Mouse (Mus musculus) heart, postnatal 4 days (tissue): ENCODE results near the gene Bpifc. TPM values are rescaled to one million over a fixed set of nuclear protein-coding genes. Genes with fewer than 3 reads are reported as not detected.
"Not testable (repeated sequence)": the region's sequence is repeated elsewhere in the genome, so short reads cannot be mapped to it uniquely, and the experiment has no call there.

Experiments
- DNase-seq: peaks from one replicate; pipeline ENCODE4 v3.0.0; 2021
- total RNA-seq, 2 experiments: library from RNA; stranded (reverse); gene quantifications; 2 replicates each; pipeline ENCODE4 v1.2.3; 2021

Gene Bpifc
- total RNA-seq: not detected

DNA sequence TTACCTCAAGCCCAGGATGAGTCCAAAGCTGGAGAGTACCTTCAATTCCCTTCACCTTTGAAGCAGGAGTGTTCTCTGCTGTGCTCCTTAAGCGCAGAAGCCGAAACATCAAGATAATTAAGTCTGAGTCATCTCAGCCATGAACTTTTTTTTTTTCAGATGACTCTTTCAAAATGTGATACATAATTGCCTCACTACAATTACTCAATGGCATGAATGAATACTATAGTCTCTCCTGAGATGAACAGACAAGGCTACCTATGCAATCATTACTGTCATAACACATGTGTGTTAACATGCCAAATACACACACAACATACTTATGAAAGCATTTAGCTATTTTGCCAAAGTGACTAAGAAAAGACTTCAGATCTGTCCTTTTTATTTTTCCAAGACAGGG, at the start of gene Bpifc:
Bpifc (minus strand) TSS at position 115 of the 400 bp plus-strand sequence.
- DNase-seq: no peak

DNA sequence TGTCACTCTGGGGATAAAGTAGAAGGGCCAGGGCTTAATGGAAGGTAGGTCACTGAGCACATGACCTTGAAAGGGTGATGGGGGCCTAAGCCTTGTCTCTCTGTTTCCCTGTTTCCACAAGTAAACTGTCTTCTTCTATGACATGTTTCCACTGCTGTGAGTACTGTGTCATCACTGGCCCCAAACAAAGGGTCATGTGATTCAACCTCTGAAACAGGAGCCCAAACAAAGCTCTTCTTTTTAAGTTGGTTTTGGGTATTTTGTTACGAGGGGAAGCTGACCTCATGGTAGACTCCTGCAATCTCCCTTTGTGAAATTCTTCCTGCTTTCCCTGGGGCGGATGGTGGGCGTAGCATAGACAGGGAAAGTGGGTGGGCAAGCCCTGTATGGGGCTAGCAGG, 48.6 kb upstream of the Bpifc start:
- DNase-seq: no peak

DNA sequence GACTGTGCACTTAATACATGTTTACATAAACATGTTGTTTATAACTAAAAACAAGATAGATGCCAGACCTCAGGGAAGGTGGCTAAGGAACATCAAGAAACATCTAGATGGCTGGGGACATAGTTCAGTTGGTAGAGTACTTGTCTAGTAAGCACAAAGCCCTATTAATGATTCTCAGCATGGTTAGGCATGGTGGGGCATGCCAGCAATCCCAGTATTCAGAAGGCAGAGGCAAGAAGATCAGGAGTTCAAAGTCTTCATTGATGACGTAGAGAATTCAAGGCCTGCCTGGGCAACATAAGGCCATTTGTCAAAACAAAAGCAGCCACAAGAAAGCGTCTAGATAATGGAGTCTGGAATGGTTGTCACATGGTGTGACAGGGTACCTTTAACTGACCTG, 46.0 kb upstream of the Bpifc start:
- no peak for DNase-seq

DNA sequence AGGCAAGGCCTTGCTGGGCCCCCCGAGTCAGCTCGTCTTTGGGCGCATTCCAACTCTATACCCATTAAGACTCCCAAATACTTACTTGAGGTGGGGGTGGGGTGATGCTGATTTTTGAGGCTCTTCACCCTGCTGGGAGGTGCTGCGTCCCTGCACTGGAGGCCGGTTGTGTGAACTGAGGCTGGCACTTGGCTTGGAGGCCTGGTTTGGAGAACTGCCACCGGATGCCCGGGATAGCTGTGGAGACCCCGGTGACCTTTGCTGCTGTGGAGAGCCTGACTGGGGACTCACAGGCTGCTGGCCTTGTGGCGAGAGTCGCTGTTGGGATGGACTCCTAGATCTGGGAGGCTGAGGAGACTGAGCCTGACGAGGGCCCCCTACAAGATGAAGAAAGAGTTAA, 45.6 kb upstream of the Bpifc start:
- DNase-seq: no peak

DNA sequence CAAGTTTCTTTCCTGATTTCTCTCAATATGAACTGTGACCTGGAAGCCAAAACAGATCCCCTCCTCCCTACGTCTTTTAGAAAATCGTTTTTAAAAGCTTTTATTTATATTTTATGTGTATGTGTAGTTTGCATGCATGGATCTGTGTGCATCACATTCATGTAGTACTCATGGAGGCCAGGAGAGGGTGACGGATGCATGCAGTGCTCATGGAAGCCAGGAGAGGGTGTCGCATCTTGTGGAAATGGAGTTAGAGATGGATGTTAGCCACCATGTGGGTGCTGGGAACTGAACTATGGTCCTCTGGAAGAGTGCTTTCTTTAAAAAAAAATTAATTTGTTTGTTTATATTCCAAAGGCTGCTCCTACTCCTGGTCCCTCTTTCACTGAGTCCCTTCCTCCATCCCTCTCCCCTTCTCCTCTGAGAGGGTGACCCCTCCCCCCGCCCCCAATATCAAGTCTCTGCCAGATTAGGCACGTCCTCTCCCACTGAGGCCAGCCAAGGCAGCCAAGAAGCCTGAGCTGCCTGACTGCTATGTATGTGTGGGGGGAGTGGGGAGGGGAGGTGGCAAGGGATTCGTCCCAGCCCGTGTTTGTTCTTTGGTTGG, 44.7 kb upstream of the Bpifc start:
- no peak for DNase-seq

DNA sequence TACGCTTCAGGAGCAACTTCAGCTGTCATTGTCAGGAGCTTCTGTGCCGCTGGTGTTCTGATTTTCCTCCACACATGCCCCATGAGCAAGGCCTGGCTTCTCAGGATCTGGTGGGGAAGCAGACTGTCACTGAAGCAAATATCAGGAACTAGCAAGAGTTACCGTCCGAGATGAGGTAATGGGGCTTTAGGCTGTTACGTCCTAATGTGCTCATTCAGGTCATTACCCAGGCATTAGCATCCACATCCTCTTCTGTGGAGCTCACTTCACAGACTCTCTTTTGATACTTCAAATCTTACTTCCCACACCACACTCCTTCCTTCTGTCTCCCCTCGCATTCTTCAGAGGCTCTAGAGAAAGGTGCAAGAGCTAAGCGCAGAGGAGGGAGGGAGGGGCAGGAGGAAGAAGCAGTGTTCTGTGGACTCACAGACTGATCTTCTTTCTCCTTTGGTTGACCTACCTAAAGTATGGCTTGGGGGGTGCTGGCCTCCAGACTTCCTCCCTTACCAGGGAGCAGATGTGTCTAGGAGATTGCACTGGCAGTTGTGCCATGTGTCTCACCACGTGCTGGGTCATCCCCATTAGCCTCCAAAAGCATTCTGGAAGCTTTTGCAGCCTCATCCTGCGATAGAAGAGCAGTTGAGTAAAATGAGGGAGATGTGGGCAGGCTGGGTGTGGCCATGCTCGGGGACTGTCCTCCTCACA, 41.3 kb upstream of the Bpifc start:
- no peak for DNase-seq

DNA sequence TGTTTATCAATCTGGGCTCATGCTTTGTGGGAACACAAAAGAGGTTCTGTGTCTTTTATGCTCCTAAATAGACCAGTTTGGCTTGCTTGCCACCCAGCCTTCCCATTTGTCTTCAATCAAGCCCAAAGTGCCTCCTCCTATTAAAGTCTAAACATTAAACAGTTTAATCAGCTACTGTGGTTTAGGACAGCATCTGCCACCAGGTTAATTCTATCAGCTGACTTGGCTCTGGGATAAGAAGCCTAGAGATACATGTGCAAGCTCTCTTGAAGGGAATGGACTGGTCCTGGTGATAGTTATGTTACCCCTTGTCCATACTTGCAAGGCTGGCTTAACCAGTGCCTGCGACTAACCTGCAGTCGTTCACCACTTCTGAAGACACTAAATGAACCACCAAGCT, 38.8 kb upstream of the Bpifc start:
- DNase-seq: no peak

DNA sequence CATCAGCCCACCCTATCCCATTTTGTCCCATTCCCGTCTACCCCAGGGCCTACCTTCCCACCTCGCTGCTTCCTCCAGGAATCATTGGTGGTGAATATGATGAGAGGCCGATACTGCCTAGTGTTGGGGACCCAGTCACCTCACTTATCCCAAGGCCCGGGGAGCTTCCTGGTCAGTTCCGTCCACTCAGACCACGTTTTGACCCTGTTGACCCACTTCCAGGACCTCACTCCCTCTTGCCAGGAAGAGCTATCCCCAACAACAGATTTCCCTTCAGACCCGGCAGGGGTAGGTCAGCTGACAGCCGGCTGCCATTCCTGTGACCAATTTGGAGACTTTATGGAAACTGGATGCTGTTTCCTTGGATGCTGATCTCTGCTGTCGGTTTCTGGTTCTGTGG, 36.1 kb upstream of the Bpifc start:
- DNase-seq: no peak

DNA sequence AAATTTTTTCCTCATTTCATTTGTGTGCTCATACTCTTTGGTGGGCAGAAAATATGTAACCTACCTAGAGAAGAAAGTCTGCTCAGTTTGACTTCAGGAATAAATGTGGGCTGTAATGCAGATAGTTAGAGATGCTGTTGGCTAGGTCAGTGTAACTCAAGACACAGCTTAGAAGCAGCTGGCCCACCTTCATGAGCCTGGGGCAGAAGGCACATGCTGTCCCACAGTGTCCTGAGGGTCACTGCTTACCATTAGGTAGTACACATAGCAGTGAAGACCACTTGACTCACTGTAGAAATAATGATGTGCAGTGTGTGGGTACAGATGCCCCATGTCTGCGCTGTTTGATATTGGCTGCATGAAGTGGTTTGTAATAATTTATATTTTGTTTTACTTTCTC, 34.7 kb upstream of the Bpifc start:
- no peak for DNase-seq

DNA sequence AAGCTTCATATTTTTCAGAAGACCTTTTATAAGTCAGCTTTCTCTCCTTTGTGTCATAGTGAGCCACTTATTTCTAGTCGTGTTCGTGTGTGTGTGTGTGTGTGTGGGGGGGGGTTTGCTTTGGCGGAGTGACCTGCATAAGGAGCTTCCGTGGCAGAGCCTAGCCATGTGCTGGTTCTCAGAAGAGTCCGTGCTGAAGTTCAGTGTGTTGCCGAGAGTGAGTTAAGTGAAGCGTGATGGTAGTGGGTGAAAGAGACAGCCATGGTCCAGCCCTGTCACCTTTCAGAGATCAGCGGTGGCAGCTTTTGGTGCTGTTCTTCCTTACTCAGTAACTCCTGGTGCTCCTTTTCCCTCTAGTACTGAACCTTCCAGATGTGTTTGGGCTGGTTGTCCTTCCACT, 32.4 kb upstream of the Bpifc start:
- no peak for DNase-seq

DNA sequence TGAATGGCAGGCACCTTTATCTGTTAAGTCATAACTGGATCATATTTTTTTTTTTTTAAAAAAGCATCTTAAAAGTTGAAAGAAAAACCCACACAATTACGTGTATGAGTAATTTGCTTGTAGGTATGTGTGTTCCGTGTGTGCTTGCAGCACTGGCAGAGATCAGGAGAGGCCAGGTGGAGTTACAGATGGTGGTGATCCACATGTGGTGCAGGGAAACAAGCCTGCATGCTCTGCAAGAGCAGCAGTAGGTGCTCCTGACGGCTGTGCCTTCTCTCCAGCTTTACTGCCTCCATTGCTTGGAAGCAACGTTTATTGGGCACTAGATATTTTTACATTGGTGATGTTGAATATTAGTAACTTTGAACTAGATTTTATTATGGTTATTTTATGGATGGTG, 32.0 kb upstream of the Bpifc start:
- no peak for DNase-seq

DNA sequence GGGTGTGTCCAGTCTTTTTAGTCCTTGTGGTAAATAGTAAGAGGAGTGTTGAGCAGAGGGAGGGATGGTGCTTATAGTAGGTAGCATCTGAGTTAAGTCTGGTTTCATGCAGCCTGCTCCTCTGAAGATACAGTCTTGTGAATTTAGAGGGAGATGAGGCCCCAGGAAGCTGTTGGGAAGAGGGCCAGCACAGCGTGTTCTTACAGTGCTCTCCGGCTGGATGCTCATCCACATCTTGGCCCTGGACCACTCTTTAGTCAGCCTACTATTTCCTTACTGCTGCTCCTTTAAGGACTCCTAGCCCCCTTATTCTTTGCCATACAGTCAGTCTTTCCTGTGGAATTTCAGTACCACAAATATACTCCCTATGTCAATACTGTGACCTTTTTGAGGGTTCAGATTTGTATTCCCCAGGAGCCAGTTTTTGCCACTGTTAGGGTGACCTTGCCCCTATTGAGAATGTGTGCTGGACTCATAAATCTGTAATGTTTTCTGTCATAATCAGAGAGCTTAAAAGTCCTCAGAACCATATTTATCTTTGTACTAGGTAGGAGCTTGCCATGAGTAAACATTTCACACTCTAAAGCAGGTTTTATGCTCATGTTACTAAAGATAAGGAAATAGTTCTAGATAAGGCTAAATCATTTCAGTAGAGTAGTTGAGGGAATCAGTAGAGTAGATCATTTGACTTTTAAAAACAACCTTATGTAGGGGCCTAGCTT, 22.5 kb upstream of the Bpifc start:
- no peak for DNase-seq

DNA sequence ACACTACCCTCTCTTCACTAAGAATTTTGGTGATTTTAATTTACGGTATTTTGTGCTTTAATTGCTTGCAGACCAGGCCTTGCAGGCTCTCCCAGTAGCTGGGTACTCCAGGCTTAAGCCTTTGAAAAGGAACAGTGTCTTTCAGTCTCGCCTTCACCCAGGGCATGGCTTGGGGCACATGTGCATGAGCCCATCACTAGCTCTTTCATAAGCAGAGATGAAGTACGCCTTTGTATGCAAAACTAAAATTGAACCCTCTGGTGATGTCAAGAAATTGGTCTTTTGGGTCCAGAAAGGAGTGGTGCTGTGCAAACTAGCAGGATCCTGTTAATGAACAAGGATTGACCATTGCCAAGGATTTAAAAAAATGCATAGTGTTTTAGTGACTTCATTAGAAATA, 20.8 kb upstream of the Bpifc start:
- no peak for DNase-seq

DNA sequence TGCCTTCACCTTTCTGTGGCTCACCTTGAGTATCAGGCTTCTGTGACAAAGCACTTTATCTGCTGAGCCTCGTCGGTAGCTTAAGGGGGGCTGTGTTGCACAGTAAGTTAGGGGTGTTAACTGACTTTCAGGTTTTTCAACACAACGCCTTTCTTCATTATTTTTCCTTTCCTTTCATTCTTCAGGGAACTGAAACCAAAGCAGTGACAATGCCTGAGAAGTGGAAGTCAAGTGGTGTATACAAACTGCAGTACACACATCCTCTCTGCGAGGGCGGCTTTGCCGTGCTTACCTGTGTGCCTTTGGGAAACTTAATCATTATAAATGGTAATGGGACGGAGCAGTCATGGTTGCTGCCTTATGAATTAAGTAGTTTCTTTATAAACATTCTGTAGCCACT, 19.0 kb upstream of the Bpifc start:
- DNase-seq: no peak

DNA sequence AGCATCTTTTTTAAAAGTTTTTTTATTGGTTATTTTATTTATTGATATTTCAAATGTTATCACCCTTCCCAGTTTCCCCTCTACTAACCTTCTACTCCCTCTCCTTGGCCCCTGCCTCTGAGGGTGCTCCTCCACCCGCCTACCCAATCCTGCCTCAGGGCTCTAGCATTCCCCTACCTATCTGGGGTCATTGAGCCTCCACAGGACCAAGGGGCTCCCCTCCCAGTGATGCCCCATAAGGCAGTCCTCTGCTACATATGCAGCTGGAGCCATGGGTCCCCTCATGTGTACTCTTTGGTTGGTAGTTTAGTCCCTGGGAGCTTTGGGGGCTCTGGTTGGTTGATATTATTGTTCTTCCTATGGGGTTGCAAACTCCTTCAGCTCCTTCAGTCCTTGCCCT, 15.1 kb upstream of the Bpifc start:
- DNase-seq: not testable (repeated sequence)

DNA sequence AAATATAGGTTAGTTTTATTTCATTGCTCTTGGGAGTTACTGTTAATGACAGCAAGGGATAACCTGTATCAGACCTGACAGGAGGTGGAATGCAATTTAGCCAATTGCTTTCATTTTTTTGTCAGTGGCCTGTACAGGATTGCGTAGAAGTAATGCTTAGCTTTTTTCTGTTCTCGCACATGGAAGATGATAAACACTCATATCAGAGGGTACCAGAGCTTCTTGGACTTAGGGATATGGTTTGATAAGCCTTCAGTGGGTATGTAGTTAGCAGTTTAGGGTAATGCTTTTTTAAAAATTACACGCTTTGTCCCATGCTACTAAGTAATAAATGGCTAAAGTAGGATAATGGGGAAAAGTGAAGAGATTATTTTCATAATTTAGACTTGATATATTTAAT, 14.7 kb upstream of the Bpifc start:
- DNase-seq: no peak

DNA sequence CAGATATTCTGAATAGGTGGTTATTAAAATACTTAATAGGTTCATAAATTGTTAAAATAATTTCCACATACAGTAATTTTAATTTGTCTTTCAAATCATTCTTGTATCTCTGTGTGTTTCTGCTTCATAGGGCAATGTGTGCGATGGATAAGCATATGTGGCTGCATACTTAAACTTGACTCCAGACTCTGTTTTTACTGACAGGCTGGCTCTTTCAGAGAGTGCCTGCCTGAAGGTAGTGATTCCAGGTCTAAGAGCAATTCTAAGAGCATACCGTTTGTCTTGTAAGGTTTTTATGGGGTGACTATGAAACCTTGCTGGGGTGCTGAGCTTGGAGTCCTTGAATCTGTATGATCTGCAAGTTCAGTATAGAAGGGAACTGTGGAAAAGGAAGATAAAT, 14.2 kb upstream of the Bpifc start:
- DNase-seq: no peak

DNA sequence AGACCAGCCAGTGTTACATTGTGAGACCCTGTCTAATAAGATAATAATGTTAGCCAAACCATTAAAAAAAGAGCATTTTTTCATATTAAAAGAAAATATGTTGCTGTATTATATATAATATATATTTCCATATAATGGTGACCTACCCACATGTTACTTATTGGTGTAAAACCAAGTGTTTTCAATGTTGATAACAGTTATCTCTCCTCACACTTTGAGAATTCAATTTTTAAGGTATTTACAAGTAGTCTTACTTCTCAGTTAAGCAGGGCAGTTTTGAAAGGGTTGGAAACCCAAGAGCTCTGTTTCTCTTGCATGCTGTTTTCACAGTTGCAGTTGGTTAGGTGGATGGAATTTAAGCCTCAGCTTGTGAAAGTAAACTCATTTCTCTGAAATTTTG, 11.5 kb upstream of the Bpifc start:
- no peak for DNase-seq

DNA sequence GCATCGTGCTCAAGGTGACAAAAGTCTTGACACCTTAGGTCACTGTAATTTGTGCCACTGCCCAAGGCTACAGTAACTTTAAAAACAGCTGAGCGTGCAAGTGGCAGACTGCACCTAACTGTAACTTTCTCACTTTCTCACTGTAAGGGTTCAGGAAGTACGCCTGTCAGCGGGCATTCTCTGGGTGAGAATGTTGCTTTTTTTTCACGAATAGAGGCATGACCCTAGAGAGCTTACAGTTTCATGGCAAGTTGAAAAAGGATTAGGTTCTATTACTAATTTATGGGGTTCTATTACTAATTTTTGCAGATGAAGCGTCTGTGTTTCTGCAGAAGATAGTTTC, 10.8 kb upstream of the Bpifc start:
- DNase-seq: no peak

DNA sequence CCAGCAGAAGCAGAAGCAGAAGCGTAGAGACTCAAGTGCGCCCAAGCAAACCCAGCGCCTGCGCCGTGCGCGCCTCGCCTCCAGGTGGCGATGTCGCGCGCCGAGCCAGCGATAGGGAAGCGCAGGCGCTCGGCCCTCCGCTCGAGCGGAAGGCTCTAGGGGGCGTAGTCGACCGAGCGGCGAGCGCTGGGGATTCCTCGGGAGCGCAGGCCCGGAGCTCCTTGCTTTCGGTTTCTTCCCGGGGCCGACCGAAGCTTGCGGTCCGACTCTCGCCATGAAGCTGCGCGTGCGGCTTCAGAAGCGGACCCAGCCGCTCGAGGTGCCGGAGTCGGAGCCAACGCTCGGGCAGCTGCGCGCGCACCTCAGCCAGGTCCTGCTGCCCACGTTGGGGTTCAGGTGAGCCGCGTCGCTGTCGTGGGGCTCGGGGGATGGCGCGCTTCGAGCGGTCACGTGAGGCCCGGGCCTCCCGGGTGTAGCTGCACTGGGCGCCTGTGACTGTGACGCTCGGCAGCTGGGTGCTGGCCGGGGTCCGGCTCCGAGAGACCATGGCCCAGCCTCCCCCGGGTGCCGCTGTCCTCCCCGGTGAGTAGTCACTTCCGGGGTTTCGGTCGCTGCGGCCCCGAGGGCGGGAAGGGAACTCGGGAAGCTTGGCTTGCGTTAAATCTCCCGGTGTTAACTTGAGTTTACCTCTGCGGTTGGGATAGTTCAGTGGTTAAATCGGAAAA, 10.2 kb upstream of the Bpifc start, which contains the start of gene Fbxo7:
Fbxo7 (plus strand) TSS at position 224 of the 725 bp plus-strand sequence.
- DNase-seq: peak; percentile 91

DNA sequence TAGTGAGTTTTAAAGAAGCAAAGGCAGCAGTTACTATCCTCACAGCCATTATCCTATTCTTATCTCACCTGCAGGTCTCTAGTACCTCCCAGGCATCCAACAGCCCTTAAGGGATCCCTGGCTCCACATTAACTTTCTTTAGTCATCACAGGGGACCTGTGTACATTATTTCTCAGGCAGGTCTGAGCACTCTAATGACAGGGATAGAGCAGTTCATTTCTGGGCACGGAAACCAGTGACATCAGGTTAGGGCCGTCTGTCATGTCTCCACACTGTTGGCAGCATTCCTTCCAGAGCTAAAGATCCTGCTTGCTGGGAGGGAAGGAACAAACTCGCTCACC, 9.7 kb upstream of the Bpifc start:
- DNase-seq: no peak

DNA sequence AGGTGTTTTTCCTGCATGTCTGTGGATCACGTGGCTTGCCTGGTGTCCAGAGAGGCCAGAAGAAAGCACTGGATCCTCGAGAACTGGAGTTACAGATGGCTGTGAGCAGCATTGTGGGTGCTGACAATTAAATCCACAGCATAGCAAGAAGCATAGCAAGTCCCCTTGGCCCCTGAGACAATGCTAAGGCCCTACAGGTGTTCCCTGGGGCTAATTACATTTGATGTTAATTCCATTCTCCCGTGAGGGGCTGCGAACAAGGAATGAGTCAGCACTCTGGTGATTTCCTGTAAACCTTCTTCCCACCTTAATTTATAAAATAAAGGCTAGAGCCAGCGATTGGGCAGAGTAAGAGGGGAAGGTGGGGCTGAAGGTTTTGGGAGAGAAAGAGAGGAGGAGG, 7.1 kb upstream of the Bpifc start:
- no peak for DNase-seq

DNA sequence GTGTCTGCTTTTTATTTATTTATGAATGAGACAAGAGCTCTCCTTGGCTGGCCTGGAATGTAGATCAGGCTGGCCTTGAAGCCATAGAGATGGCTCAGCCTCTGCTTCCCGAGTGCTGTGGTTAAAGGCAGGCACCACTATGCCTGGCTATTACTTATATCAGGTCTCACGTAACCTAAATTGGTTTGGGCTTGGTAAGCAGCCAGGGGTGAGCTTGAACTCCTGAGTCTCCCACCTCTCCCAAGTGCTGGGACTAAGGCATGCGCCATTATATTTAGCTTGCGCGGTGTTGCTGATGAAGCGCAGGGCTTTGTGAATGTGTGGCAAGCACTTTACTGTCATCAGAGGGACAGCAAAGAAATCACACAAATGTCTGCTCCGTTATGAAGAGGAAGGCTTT, 6.1 kb upstream of the Bpifc start:
- DNase-seq: no peak

DNA sequence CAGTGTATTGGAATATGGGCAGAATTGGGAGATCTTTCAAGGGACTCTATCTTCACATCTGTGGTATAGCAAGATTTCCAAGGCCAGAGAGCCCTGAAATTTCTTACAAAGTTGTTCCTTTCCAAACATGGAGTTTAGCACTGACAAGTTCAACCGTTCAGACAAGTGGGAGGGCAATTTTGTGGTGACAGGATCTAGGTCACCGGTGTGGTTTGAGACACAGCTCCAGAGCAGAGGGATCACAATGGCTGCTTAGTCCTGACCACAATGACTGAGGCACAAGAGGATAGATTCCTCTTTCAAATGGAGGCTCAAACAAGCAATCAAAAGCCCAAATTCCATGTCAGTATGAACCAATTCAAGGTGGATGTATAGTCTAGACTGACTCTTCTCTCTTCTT, 523 bp downstream of the Bpifc start:
- no peak for DNase-seq
